Mouse (Mus musculus) stomach, postnatal 0 days (tissue): ENCODE measurements around the gene Ces2e.

Source experiments
- CTCF ChIP-seq: IDR thresholded peaks from 2 replicates; pipeline ENCODE4 v1.5.1; 2016; ENCODE audit warnings: antibody characterized with exemption, low read depth, mild to moderate bottlenecking, moderate library complexity
- EP300 ChIP-seq: optimal IDR thresholded peaks from 2 replicates; pipeline ENCODE3; 2016; ENCODE audit warnings: antibody characterized with exemption

- TF ChIP-seq CTCF: no peak
- TF ChIP-seq EP300: no peak
These were observed at the start of gene Ces2e for GRCm38 (mm10) chr8:104925972-104926596.
